Mouse (Mus musculus): ENCODE data around the gene Tst.

Gene Tst

GRCm38 (mm10) chr15:78390855-78391254 lies 14.9 kb downstream of the Tst start:
- no peak for DNase-seq (ENCODE audit: low read depth in 2 of 2, low spot score in 2 of 2)

GRCm38 (mm10) chr15:78385564-78385963 lies 20.1 kb downstream of the Tst start:
- DNase-seq (ENCODE audit: low read depth in 2 of 2, low spot score in 2 of 2) = no peak

- DNase-seq (ENCODE audit: low read depth in 2 of 2, low spot score in 2 of 2) = no peak
Measured at GRCm38 (mm10) chr15:78384220-78385116, 21.2 kb downstream of the Tst start.

GRCm38 (mm10) chr15:78383450-78384219 lies 22.1 kb downstream of the Tst start:
- DNase-seq (ENCODE audit: low read depth in 2 of 2, low spot score in 2 of 2) = no peak

GRCm38 (mm10) chr15:78382115-78382514 lies 23.6 kb downstream of the Tst start:
- no peak for DNase-seq (ENCODE audit: low read depth in 2 of 2, low spot score in 2 of 2)

- DNase-seq (ENCODE audit: low read depth in 2 of 2, low spot score in 2 of 2) = no peak
Measured at GRCm38 (mm10) chr15:78380741-78381140, 25.0 kb downstream of the Tst start.

- no peak for DNase-seq (ENCODE audit: low read depth in 2 of 2, low spot score in 2 of 2)
Measured at GRCm38 (mm10) chr15:78380208-78380607, 25.5 kb downstream of the Tst start.

- DNase-seq (ENCODE audit: low read depth in 2 of 2, low spot score in 2 of 2) = no peak
Measured at GRCm38 (mm10) chr15:78378556-78378955, 27.2 kb downstream of the Tst start.

- no peak for DNase-seq (ENCODE audit: low read depth in 2 of 2, low spot score in 2 of 2)
Measured at GRCm38 (mm10) chr15:78377859-78378258, 27.8 kb downstream of the Tst start.

- no peak for DNase-seq (ENCODE audit: low read depth in 2 of 2, low spot score in 2 of 2)
Measured at GRCm38 (mm10) chr15:78374204-78374603, 31.5 kb downstream of the Tst start.

GRCm38 (mm10) chr15:78372796-78373195 lies 32.9 kb downstream of the Tst start:
- DNase-seq (ENCODE audit: low read depth in 2 of 2, low spot score in 2 of 2) = no peak

- no peak for DNase-seq (ENCODE audit: low read depth in 2 of 2, low spot score in 2 of 2)
Measured at GRCm38 (mm10) chr15:78369641-78370040, 36.1 kb downstream of the Tst start.

- DNase-seq (ENCODE audit: low read depth in 2 of 2, low spot score in 2 of 2) = peak; percentile 10 to 30
Measured at GRCm38 (mm10) chr15:78368926-78369346, 36.8 kb downstream of the Tst start.

- DNase-seq (ENCODE audit: low read depth in 2 of 2, low spot score in 2 of 2) = no peak
Measured at GRCm38 (mm10) chr15:78367811-78368210, 37.9 kb downstream of the Tst start.

GRCm38 (mm10) chr15:78366875-78367274 lies 38.8 kb downstream of the Tst start:
- DNase-seq (ENCODE audit: low read depth in 2 of 2, low spot score in 2 of 2) = no peak

GRCm38 (mm10) chr15:78365916-78366315 lies 39.8 kb downstream of the Tst start:
- DNase-seq (ENCODE audit: low read depth in 2 of 2, low spot score in 2 of 2) = no peak

- DNase-seq (ENCODE audit: low read depth in 2 of 2, low spot score in 2 of 2) = no peak
Measured at GRCm38 (mm10) chr15:78355548-78355947, 50.2 kb downstream of the Tst start.

GRCm38 (mm10) chr15:78354958-78355357 lies 50.7 kb downstream of the Tst start:
- peak; percentile 8 to 27 for DNase-seq (ENCODE audit: low read depth in 2 of 2, low spot score in 2 of 2)

GRCm38 (mm10) chr15:78351586-78352165 lies 54.0 kb downstream of the Tst start:
- no peak for DNase-seq (ENCODE audit: low read depth in 2 of 2, low spot score in 2 of 2)

Measured in CD8-positive naive resting alpha-beta T cell, adult 2 months (primary cell).